Comparison of ENCODE assay signal across 10 mouse cellular contexts in the genomic region with DNA sequence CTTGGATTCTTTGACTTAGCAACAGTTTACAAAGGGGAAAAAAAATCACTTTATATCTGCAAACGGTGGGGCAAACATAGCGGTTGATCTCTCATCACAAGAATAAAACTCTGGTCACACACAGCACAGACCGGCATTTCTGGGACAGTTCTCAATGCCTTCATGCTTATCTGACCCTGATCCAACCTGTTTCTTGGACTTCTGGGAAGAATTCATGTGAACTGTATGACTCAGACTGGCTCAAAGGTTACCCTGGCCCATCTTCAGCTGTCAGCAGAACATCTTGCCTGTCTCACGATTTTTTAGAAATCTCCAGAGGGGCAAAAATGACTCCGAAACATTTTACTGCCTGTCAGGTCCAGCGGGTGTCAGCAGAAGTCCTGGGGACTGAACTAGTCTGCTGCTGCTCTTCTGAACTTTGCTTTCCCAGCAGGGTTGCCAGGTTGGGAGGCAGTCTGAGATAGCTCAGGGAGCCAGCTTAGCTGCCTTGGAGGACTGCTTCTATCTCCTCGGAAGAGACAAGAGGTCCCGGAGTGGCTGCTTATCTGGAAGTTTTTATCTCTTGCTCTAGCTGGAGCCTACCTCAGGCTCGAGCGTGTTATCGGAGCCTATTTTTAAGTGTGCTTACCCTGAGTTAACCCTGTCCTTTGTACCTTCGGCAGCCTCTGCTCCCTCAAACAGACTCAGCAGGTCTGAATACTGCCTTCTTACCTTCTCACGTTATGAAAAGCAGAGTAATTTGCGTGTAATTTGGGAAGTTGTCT. TPM values are rescaled to one million over a fixed set of nuclear protein-coding genes. Genes with fewer than 3 reads are reported as not detected.
DNase-seq lines count a peak whose midpoint lies in the region; ATAC-seq and TF ChIP-seq lines count a peak whose summit lies in the region.
"Had no signal": no experiment of that assay in that cellular context is flagged by ENCODE, and none has a peak within 500 bp of the region (broad histone marks: within the 10 kb centered on the region; RNA-seq: fewer than 3 reads in every experiment).

No protein-coding gene starts in this region.

- H3K9me3 ChIP-seq in heart, embryonic 15.5 days (replicated peaks), result no peaks in the 10 kb centered on the region
- H3K9me3 ChIP-seq in kidney, postnatal 0 days (replicated peaks; ENCODE audit: low read length), result no peaks in the 10 kb centered on the region
- H3K9me3 ChIP-seq: hindbrain, embryonic 15.5 days had no signal

- intact Hi-C loops in left cerebral cortex, postnatal 25 days (cut with DNase I), result loop anchor here (5.0 to 10.0 kb wide), 2 partner anchors 928 to 1240 kb away; no protein-coding TSS in a partner anchor

- peak; percentile 8 for DNase-seq in ovary, adult 18-20 months (ENCODE audit: low spot score)
- DNase-seq in ovary, postnatal 10 days (ENCODE audit: low spot score), result no peak
- DNase-seq in kidney, postnatal 0 days (ENCODE audit: low spot score), result no peak
- peak; percentile 83 for DNase-seq in yolk sac, embryonic 10.5 days (ENCODE audit: low spot score)
- no peak for DNase-seq in left cerebral cortex, postnatal 25 days (ENCODE audit: low spot score in 2 of 2)
- DNase-seq in lung, adult 2 months, result no peak

- peak overlapping the region; percentile 25; the same call in 1 of the 2 replicates for H3K27ac ChIP-seq in heart, embryonic 15.5 days
- H3K27ac ChIP-seq in kidney, postnatal 0 days, result no peak overlapping the region
- H3K27ac ChIP-seq: hindbrain, embryonic 15.5 days; macrophage had no signal

- TF ChIP-seq CTCF in kidney, postnatal 0 days (IDR thresholded peaks at IDR 0.05; ENCODE audit: low read depth), result no peak
- TF ChIP-seq CTCF in lung, adult 2 months (IDR thresholded peaks at IDR 0.05; ENCODE audit: insufficient read depth, low read length), result no peak

- no peaks in the 10 kb centered on the region for H3K27me3 ChIP-seq in heart, embryonic 15.5 days
- no peaks in the 10 kb centered on the region for H3K27me3 ChIP-seq in kidney, postnatal 0 days (ENCODE audit: insufficient read depth, low read length)
- H3K27me3 ChIP-seq: hindbrain, embryonic 15.5 days had no signal

- H3K4me3 ChIP-seq in heart, embryonic 15.5 days, result peak overlapping the region; percentile 29
- no peak overlapping the region for H3K4me3 ChIP-seq in kidney, postnatal 0 days (replicated peaks; ENCODE audit: low read depth, low read length)
- H3K4me3 ChIP-seq in lung, adult 2 months (replicated peaks; ENCODE audit: extremely low read depth, low read depth, low read length), result no peak overlapping the region
- H3K4me3 ChIP-seq: erythroblast, embryonic 14.5 days; hindbrain, embryonic 15.5 days had no signal

- WGBS in heart, embryonic 15.5 days, result 15% methylated on average over 14 of the region's 14 CpGs
- WGBS in kidney, postnatal 0 days, result 56% methylated on average over 14 of the region's 14 CpGs
- 27% methylated on average over 14 of the region's 14 CpGs for WGBS in lung, adult 2 months

- H3K36me3 ChIP-seq in heart, embryonic 15.5 days, result no peaks in the 10 kb centered on the region
- H3K36me3 ChIP-seq in kidney, postnatal 0 days (ENCODE audit: insufficient read depth, low read length), result no peaks in the 10 kb centered on the region
- H3K36me3 ChIP-seq: hindbrain, embryonic 15.5 days had no signal

- peak; percentile 60 for ATAC-seq in heart, embryonic 15.5 days (replicated peaks; ENCODE audit: insufficient number of reproducible peaks, insufficient read depth, low FRiP score, low read depth)
- ATAC-seq in kidney, postnatal 0 days (replicated peaks; ENCODE audit: low FRiP score, low read depth), result 0 out of 2 replicates have a peak, but pooled peaks have one; percentile 43

- no peak overlapping the region for H3K9ac ChIP-seq in heart, embryonic 15.5 days
- H3K9ac ChIP-seq in kidney, postnatal 0 days (ENCODE audit: low read depth, low read length), result no peak overlapping the region
- H3K9ac ChIP-seq: hindbrain, embryonic 15.5 days had no signal

- peaks cover 7% of the 10 kb centered on the region for H3K4me1 ChIP-seq in heart, embryonic 15.5 days (replicated peaks)
- H3K4me1 ChIP-seq in kidney, postnatal 0 days (replicated peaks; ENCODE audit: insufficient read depth, low read length), result no peaks in the 10 kb centered on the region
- no peaks in the 10 kb centered on the region for H3K4me1 ChIP-seq in lung, adult 2 months (ENCODE audit: control insufficient read depth, insufficient read depth, low read length)
- H3K4me1 ChIP-seq: hindbrain, embryonic 15.5 days had no signal

- peak overlapping the region; percentile 62 for H3K4me2 ChIP-seq in heart, embryonic 15.5 days
- H3K4me2 ChIP-seq in kidney, postnatal 0 days (ENCODE audit: low read length), result no peak overlapping the region
- H3K4me2 ChIP-seq: hindbrain, embryonic 15.5 days had no signal

- TF ChIP-seq POLR2A in lung, adult 2 months (IDR thresholded peaks at IDR 0.05; ENCODE audit: borderline replicate concordance, extremely low read depth, low read depth, low read length), result no peak

RNA-seq across cellular contexts. Expression of gene Epb41l3, which starts 29.7 kb away (rescaled TPM):
- 93.6 and 96.9 TPM in 2 replicates for polyA plus RNA-seq in heart, embryonic 15.5 days (2015; fragmentation: Nextera tagmentation; extraction: Ambion mirVana)
- polyA plus RNA-seq in kidney, postnatal 0 days (2015; fragmentation: Nextera tagmentation; extraction: Ambion mirVana), result 13.3 and 14.0 TPM in 2 replicates
- 100 to 1,000 TPM; 201 to 208 TPM for total RNA-seq in left cerebral cortex, postnatal 25 days (2021)
- polyA plus RNA-seq in lung, adult 2 months (2012; rRNA removed), result 5.0 and 7.2 TPM in 2 replicates

Comparison
In these comparisons a context has a peak if more than half of its experiments do, and no peak if none do; other contexts are left out.
1. DNase-seq: peak in ovary, adult 18-20 months (single experiment) and yolk sac, embryonic 10.5 days (single experiment); none in ovary, postnatal 10 days (single experiment), kidney, postnatal 0 days (single experiment), left cerebral cortex, postnatal 25 days (0 of 2) and lung, adult 2 months (single experiment).